Mouse (Mus musculus) heart, embryonic 14.5 days (tissue): ENCODE measurements around the gene Ackr4. TPM values are rescaled to one million over a fixed set of nuclear protein-coding genes. Genes with fewer than 3 reads are reported as not detected.
A peak's percentile ranks its signal among the peaks of the same experiment; 100 is the strongest.

ENCODE experiments used
- ATAC-seq: fragments of 200-750 bp; cut with Nextera tagmentation; 2 replicates; pipeline ENCODE4 v1.8.0; 2017; ENCODE audit warnings: low read depth, moderate TSS enrichment; ENCODE audit not compliant: insufficient number of reproducible peaks, insufficient read depth, low FRiP score
- H3K27ac ChIP-seq, 2 experiments: fragments of 200-500 bp in 1 of 2; fragments of 300-500 bp in 1 of 2; sonication (generic) in 1 of 2; replicated peaks in 1 of 2; 2 replicates each; pipeline ENCODE4 v1.5.1; 2012 to 2014; ENCODE audit warnings: low read depth in 2 of 2, low read length in 2 of 2, control low read depth in 1 of 2, mild to moderate bottlenecking in 1 of 2, mixed read lengths in 1 of 2; ENCODE audit not compliant: control insufficient read depth in 1 of 2, insufficient read depth in 1 of 2
- H3K27me3 ChIP-seq: fragments of 300-500 bp; sonication (generic); 2 replicates; pipeline ENCODE4 v1.6.1; 2014; ENCODE audit warnings: mild to moderate bottlenecking, low read length, control low read depth; ENCODE audit not compliant: control insufficient read depth, insufficient read depth
- H3K36me3 ChIP-seq: fragments of 300-500 bp; sonication (generic); 2 replicates; pipeline ENCODE4 v1.6.1; 2014; ENCODE audit warnings: mild to moderate bottlenecking, control low read depth, low read length, mixed read lengths; ENCODE audit not compliant: control insufficient read depth, insufficient read depth
- H3K4me1 ChIP-seq, 2 experiments: fragments of 200-500 bp in 1 of 2; fragments of 300-500 bp in 1 of 2; sonication (generic) in 1 of 2; 2 replicates each; pipeline ENCODE4 v1.6.1; 2012 to 2014; ENCODE audit warnings: low read length in 2 of 2, control low read depth in 1 of 2, mixed read lengths in 1 of 2; ENCODE audit not compliant: control insufficient read depth in 2 of 2, insufficient read depth in 2 of 2
- H3K4me2 ChIP-seq: fragments of 300-500 bp; sonication (generic); 2 replicates; pipeline ENCODE4 v1.6.1; 2014; ENCODE audit warnings: mild to moderate bottlenecking, low read length
- H3K4me3 ChIP-seq, 2 experiments: fragments of 200-500 bp in 1 of 2; fragments of 300-500 bp in 1 of 2; sonication (generic) in 1 of 2; 2 replicates each; pipeline ENCODE4 v1.5.1; 2012 to 2014; ENCODE audit warnings: low read length in 2 of 2, mild to moderate bottlenecking in 2 of 2, control low read depth in 1 of 2, low read depth in 1 of 2, moderate library complexity in 1 of 2; ENCODE audit not compliant: control insufficient read depth in 1 of 2, insufficient read depth in 1 of 2
- H3K9ac ChIP-seq: fragments of 300-500 bp; sonication (generic); 2 replicates; pipeline ENCODE4 v1.6.1; 2014; ENCODE audit warnings: mild to moderate bottlenecking, low read length
- H3K9me3 ChIP-seq: fragments of 300-500 bp; sonication (generic); 2 replicates; pipeline ENCODE4 v1.6.1; 2016; ENCODE audit warnings: low read length, control low read depth; ENCODE audit not compliant: control insufficient read depth
- WGBS: fragments of 180-500 bp; shearing (Covaris S2); extraction: QIAGEN DNeasy Blood & Tissue Kit; methylation state at CpG from one replicate; pipeline ENCODE4 v1.1.7; 2014; 5-methylcytosine and 5-hydroxymethylcytosine counted together
- polyA plus RNA-seq: library from polyadenylated mRNA; unstranded; fragments of >200 nt; fragmentation: Nextera tagmentation; extraction: Ambion mirVana; gene quantifications from 2 replicates; pipeline ENCODE4 v1.2.1, GENCODE M21; 2014

Gene Ackr4
- polyA plus RNA-seq, 1 experiment from 2014 or later = 3.6 TPM

DNA sequence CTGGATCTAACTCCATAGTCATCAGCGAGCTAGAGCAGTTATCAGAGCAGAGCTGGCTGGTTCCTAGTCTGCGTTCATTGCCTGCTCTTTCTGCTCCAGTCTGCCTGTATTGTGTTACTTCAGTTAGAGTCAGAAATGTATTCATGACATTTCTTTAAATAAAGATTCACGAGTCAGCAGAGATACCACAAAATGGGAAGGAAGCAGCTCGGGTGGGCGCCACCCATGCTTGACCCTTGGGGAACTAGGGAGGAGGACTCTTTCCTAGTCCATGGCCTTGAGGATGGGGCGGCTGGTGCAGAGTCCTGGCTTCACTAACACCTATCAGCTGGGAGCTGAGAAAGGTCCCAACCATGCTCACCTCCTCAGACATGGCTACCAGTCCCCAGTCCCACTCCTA, 13.6 kb upstream of the Ackr4 start:
- ATAC-seq = no peak
- WGBS = 70% methylated on average over 6 of the region's 6 CpGs

DNA sequence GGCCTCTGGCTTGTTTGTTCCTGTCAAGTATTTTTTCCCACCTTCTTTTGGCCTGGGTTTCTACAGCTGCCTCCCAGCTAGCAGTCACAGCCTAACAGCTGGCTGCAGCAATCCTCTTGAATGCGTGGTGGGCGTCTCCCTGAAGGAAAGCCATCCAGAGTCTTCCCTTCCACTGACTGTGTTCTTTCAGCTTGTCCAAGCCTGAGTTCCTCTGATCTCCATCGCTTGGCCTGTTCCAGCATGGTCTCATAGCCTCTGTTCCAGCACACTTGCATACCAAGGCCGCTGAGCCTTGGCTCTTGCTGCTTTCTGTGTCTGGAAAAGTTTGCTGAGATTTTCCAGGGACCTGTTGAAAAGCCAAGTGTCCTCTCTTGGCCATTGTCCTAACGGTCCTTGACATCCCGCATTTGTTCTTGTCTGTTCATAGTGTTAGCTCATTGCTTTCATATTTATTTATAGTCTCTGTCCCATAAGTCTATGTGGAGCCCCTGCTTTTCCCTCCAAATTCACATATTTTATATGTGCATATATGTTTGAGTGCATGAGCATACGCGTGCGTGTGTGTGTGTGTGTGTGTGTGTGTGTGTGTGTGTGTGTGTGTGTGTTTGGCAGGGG, 3.5 kb upstream of the Ackr4 start:
- no peak overlapping the region for H3K4me3 ChIP-seq
- no peak overlapping the region for H3K4me2 ChIP-seq
- H3K9me3 ChIP-seq = no peaks in the 10 kb centered on the region
- ATAC-seq = no peak
- H3K27me3 ChIP-seq = no peaks in the 10 kb centered on the region
- peaks cover 4 to 5% of the 10 kb centered on the region in 2 experiments; a peak in 2 of 4 replicates for H3K4me1 ChIP-seq
- H3K27ac ChIP-seq = no peak overlapping the region
- no peak overlapping the region for H3K9ac ChIP-seq
- WGBS = 60% methylated on average over 9 of the region's 9 CpGs
- no peaks in the 10 kb centered on the region for H3K36me3 ChIP-seq

More for the DNA sequence above, 13.6 kb upstream of the Ackr4 start:
- no peak overlapping the region for H3K4me2 ChIP-seq
- H3K36me3 ChIP-seq = no peaks in the 10 kb centered on the region
- no peak overlapping the region for H3K9ac ChIP-seq
- H3K4me1 ChIP-seq = no peaks in the 10 kb centered on the region; a peak in 1 of 4 replicates
- H3K27ac ChIP-seq = no peak overlapping the region
- no peak overlapping the region for H3K4me3 ChIP-seq
- H3K9me3 ChIP-seq = peaks cover 5% of the 10 kb centered on the region; the same call in 1 of the 2 replicates
- no peaks in the 10 kb centered on the region for H3K27me3 ChIP-seq

DNA sequence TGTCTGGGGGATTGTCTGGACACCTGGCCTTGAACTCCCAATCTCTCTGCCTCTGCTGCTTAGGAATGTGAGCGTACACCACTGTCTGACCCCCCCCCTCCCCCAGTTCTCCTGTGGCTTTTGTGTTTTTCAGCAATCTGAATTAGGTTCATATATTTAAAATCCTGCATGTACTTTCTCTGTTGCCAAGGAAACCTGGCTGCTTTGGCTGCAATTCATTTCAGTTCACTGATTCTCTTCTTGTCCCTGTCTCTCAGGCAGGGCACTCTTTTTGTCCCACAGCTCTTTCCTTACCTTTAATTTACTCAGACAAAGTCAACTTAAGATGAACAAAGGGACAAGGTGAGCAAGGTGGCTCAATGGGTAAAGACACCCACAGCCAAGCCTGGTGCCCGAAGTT, 1.4 kb upstream of the Ackr4 start:
- Histone ChIP-seq H3K4me1 (peaks cover 4 to 5% of the 10 kb centered on the region in 2 experiments; a peak in 2 of 4 replicates), H3K9ac (no peak overlapping the region), H3K27me3 (no peaks in the 10 kb centered on the region), H3K36me3 (no peaks in the 10 kb centered on the region), H3K4me2 (no peak overlapping the region), H3K9me3 (no peaks in the 10 kb centered on the region), H3K4me3 (no peak overlapping the region), H3K27ac (no peak overlapping the region)
- ATAC-seq = no peak
- 67% methylated on average over 2 of the region's 2 CpGs for WGBS

DNA sequence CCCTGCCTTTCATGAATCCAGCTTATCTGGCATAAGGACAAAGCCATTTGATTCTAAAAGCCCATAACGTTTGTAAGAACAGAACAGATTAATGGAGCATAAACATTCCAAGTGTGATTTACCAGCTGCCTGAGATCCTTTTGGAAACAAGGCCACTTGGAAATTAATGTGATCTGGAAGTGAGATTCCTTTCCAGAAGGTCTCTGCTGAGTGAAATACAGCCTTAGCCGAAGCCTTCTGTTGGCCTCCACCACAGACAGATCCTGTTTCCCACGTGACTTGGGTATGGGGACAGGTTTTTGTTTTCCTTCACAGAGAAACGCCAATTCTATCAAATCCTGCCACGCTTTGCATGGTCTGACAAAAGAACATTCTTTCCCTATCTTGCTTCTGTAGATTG, 3.1 kb downstream of the Ackr4 start:
- no peak for ATAC-seq
- WGBS = 42% methylated on average over 5 of the region's 5 CpGs
- Histone ChIP-seq H3K4me3 (no peak overlapping the region), H3K27ac (no peak overlapping the region), H3K4me1 (no peaks in the 10 kb centered on the region), H3K9ac (no peak overlapping the region), H3K4me2 (no peak overlapping the region), H3K36me3 (no peaks in the 10 kb centered on the region), H3K27me3 (no peaks in the 10 kb centered on the region), H3K9me3 (no peaks in the 10 kb centered on the region)

DNA sequence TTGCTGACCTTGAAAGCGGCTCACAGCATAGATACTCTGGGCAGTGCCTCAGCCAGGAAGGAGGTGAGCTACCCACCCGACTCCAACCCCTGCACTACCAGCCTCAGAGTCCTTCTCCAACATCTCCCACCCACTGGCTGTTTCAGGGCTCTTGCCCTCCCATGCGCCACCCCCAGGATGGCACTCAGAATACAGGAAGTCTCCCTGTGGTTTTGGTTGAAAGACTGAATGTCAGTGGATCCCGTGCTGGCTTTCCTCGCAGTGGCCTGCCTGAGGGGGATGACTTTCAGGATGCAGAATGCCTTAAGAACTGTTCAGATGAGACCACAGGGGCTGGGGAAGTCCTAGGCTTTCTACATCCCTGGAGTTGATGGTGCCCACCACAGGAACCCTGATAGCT, 3.6 kb downstream of the Ackr4 start:
- no peak overlapping the region for H3K9ac ChIP-seq
- no peak for ATAC-seq
- H3K36me3 ChIP-seq = no peaks in the 10 kb centered on the region

DNA sequence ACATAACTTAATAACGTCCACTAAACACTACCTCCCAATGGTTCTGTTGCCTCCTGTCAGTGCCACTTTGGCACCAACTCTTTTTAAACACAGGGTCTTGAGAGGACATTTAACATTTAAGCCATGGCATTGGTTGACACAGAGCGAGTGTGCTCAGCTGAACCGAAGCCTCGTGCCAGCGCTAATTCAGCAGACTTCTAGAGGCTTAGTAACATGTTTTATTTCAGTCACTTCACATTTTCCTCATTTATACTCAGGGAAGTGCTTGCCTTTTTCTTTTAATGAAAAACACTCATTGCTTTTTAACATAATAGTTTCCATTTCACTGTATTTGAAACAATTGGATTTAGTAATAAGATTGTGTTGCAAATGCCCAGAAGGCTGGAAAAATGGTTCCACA, 17.6 kb downstream of the Ackr4 start:
- H3K4me1 ChIP-seq = peaks cover 0 to 6% of the 10 kb centered on the region in 2 experiments; a peak in 1 of 4 replicates
- H3K9ac ChIP-seq = no peak overlapping the region
- no peak for ATAC-seq
- 92% methylated on average over 5 of the region's 5 CpGs for WGBS
- H3K27ac ChIP-seq = 0 out of 4 replicates have a peak overlapping the region, but pooled peaks have one; percentile 3 to 30
- H3K9me3 ChIP-seq = peaks cover 8% of the 10 kb centered on the region; the same call in 1 of the 2 replicates
- H3K4me3 ChIP-seq = no peak overlapping the region
- no peaks in the 10 kb centered on the region for H3K36me3 ChIP-seq
- H3K27me3 ChIP-seq = no peaks in the 10 kb centered on the region
- H3K4me2 ChIP-seq = no peak overlapping the region

More for the DNA sequence above, 3.6 kb downstream of the Ackr4 start:
- Histone ChIP-seq H3K4me1 (no peaks in the 10 kb centered on the region), H3K27me3 (no peaks in the 10 kb centered on the region), H3K4me2 (no peak overlapping the region), H3K4me3 (no peak overlapping the region), H3K27ac (no peak overlapping the region), H3K9me3 (no peaks in the 10 kb centered on the region)
- WGBS = 66% methylated on average over 5 of the region's 5 CpGs

DNA sequence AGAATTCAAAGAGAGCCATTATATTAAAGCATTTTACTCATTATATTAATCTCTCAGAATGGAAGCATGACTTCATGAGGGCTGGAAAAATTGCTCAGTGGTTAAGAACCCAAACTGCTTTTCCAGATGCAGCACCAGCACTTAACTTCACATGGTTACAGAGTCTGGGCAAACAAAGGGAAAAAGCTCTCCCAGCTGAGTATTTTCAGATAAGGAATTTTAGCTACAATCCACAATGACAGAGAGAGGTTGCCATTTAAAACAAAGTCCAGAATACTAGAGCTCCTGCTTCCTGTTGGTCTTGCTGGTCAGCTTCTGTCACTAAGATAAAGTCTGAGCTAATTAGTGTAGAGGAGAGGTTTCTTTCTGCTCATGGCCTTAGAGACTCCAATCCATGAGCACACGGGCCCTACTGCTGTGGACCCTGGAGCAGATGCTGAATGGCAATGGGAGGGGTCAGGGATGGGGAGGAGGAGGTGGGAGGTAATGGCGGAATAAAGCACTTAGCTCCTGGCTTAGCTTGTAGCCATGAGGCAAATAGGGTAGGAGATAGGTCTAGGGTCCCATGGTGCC, 18.1 kb downstream of the Ackr4 start:
- no peak overlapping the region for H3K9ac ChIP-seq
- no peak overlapping the region for H3K4me3 ChIP-seq
- WGBS = 58% methylated on average over 2 of the region's 2 CpGs
- H3K27me3 ChIP-seq = no peaks in the 10 kb centered on the region
- H3K4me2 ChIP-seq = no peak overlapping the region
- H3K36me3 ChIP-seq = no peaks in the 10 kb centered on the region
- ATAC-seq = peak; percentile 26; the same call in 1 of the 2 replicates
- H3K9me3 ChIP-seq = peaks cover 8% of the 10 kb centered on the region; the same call in 1 of the 2 replicates
- H3K4me1 ChIP-seq = peaks cover 0 to 6% of the 10 kb centered on the region in 2 experiments; a peak in 1 of 4 replicates
- peak overlapping the region; percentile 30 to 69; a peak in 2 of 4 replicates for H3K27ac ChIP-seq
